Mouse (Mus musculus): ENCODE results near the gene Pla2r1. TPM values are rescaled to one million over a fixed set of nuclear protein-coding genes. Genes with fewer than 3 reads are reported as not detected.

The Pla2r1 gene
- polyA plus RNA-seq, 1 experiment: 0.79 TPM

GRCm38 (mm10) chr2:60505145-60505544, 48.0 kb downstream of the Pla2r1 start:
- H3ac ChIP-seq (ENCODE audit: control insufficient read depth, insufficient read length): no peak overlapping the region
- H3K4me3 ChIP-seq: no peak overlapping the region
- H3K36me3 ChIP-seq (ENCODE audit: control insufficient read depth, insufficient read depth): no peaks in the 10 kb centered on the region
- TF ChIP-seq TCF12 (IDR thresholded peaks at IDR 0.05; ENCODE audit: insufficient read depth, poor library complexity, severe bottlenecking): no peak
- TF ChIP-seq TCF3 (IDR thresholded peaks at IDR 0.05; ENCODE audit: insufficient read length, low read depth): no peak
- TF ChIP-seq MYOD1 (IDR thresholded peaks at IDR 0.05; ENCODE audit: control insufficient read depth in 1 of 3, insufficient read length in 2 of 3, low read depth in 2 of 3): no peak
- no peak for TF ChIP-seq MAX (IDR thresholded peaks at IDR 0.05; ENCODE audit: low read depth)
- TF ChIP-seq CEBPB (IDR thresholded peaks at IDR 0.05; ENCODE audit: insufficient read depth, poor library complexity, severe bottlenecking): no peak
- TF ChIP-seq E2F4 (IDR thresholded peaks at IDR 0.05; ENCODE audit: insufficient read depth): no peak
- TF ChIP-seq POLR2A (IDR thresholded peaks at IDR 0.05; ENCODE audit: insufficient read length, low read depth): no peak
- TF ChIP-seq REST (IDR thresholded peaks at IDR 0.05; ENCODE audit: insufficient read depth, insufficient read length): no peak
- TF ChIP-seq MYOG (IDR thresholded peaks at IDR 0.05; ENCODE audit: control insufficient read depth in 1 of 3, insufficient read depth in 1 of 3, insufficient read length in 2 of 3, low read depth in 2 of 3): no peak
- TF ChIP-seq USF1 (IDR thresholded peaks at IDR 0.05; ENCODE audit: low read depth): no peak
- no peak for TF ChIP-seq SRF (IDR thresholded peaks at IDR 0.05; ENCODE audit: control insufficient read depth, insufficient read length, low read depth)
- no peak for TF ChIP-seq POLR2AphosphoS2 (IDR thresholded peaks at IDR 0.05; ENCODE audit: insufficient read length, low read depth)
- H3K4me2 ChIP-seq (ENCODE audit: low read depth): peak overlapping the region; percentile 66
- no peaks in the 10 kb centered on the region for H3K27me3 ChIP-seq (ENCODE audit: control insufficient read depth, insufficient read depth, insufficient read length)
- H3K79me2 ChIP-seq (ENCODE audit: control insufficient read depth, insufficient read depth): no peaks in the 10 kb centered on the region

GRCm38 (mm10) chr2:60504718-60505117, 48.4 kb downstream of the Pla2r1 start:
- Histone ChIP-seq H3K79me2 (ENCODE audit: control insufficient read depth, insufficient read depth) (no peaks in the 10 kb centered on the region), H3K4me2 (ENCODE audit: low read depth) (peak overlapping the region; percentile 66), H3ac (ENCODE audit: control insufficient read depth, insufficient read length) (no peak overlapping the region), H3K4me3 (no peak overlapping the region), H3K36me3 (ENCODE audit: control insufficient read depth, insufficient read depth) (no peaks in the 10 kb centered on the region), H3K27me3 (ENCODE audit: control insufficient read depth, insufficient read depth, insufficient read length) (no peaks in the 10 kb centered on the region)
- no peak for TF ChIP-seq MYOD1 (IDR thresholded peaks at IDR 0.05; ENCODE audit: control insufficient read depth in 1 of 3, insufficient read length in 2 of 3, low read depth in 2 of 3)

- H3K4me2 ChIP-seq (ENCODE audit: low read depth): peak overlapping the region; percentile 66
- no peak for TF ChIP-seq CEBPB (IDR thresholded peaks at IDR 0.05; ENCODE audit: insufficient read depth, poor library complexity, severe bottlenecking)
- TF ChIP-seq TCF12 (IDR thresholded peaks at IDR 0.05; ENCODE audit: insufficient read depth, poor library complexity, severe bottlenecking): no peak
- no peak for TF ChIP-seq POLR2A (IDR thresholded peaks at IDR 0.05; ENCODE audit: insufficient read length, low read depth)
- TF ChIP-seq USF1 (IDR thresholded peaks at IDR 0.05; ENCODE audit: low read depth): no peak
- no peak for TF ChIP-seq SRF (IDR thresholded peaks at IDR 0.05; ENCODE audit: control insufficient read depth, insufficient read length, low read depth)
- TF ChIP-seq MAX (IDR thresholded peaks at IDR 0.05; ENCODE audit: low read depth): no peak
- no peak for TF ChIP-seq TCF3 (IDR thresholded peaks at IDR 0.05; ENCODE audit: insufficient read length, low read depth)
- no peak for TF ChIP-seq E2F4 (IDR thresholded peaks at IDR 0.05; ENCODE audit: insufficient read depth)
- TF ChIP-seq MYOG (IDR thresholded peaks at IDR 0.05; ENCODE audit: control insufficient read depth in 1 of 3, insufficient read depth in 1 of 3, insufficient read length in 2 of 3, low read depth in 2 of 3): no peak
- no peak for TF ChIP-seq REST (IDR thresholded peaks at IDR 0.05; ENCODE audit: insufficient read depth, insufficient read length)
- TF ChIP-seq MYOD1 (IDR thresholded peaks at IDR 0.05; ENCODE audit: control insufficient read depth in 1 of 3, insufficient read length in 2 of 3, low read depth in 2 of 3): no peak
- H3ac ChIP-seq (ENCODE audit: control insufficient read depth, insufficient read length): no peak overlapping the region
- H3K4me3 ChIP-seq: no peak overlapping the region
- no peaks in the 10 kb centered on the region for H3K79me2 ChIP-seq (ENCODE audit: control insufficient read depth, insufficient read depth)
- H3K27me3 ChIP-seq (ENCODE audit: control insufficient read depth, insufficient read depth, insufficient read length): no peaks in the 10 kb centered on the region
- no peaks in the 10 kb centered on the region for H3K36me3 ChIP-seq (ENCODE audit: control insufficient read depth, insufficient read depth)
Observed at GRCm38 (mm10) chr2:60503991-60504390, 49.1 kb downstream of the Pla2r1 start.

GRCm38 (mm10) chr2:60500583-60501116, 52.5 kb downstream of the Pla2r1 start:
- Histone ChIP-seq H3K79me2 (ENCODE audit: control insufficient read depth, insufficient read depth) (no peaks in the 10 kb centered on the region), H3ac (ENCODE audit: control insufficient read depth, insufficient read length) (no peak overlapping the region), H3K27me3 (ENCODE audit: control insufficient read depth, insufficient read depth, insufficient read length) (no peaks in the 10 kb centered on the region), H3K36me3 (ENCODE audit: control insufficient read depth, insufficient read depth) (no peaks in the 10 kb centered on the region), H3K4me2 (ENCODE audit: low read depth) (no peak overlapping the region), H3K4me3 (no peak overlapping the region)
- no peak for TF ChIP-seq MYOD1 (IDR thresholded peaks at IDR 0.05; ENCODE audit: control insufficient read depth in 1 of 3, insufficient read length in 2 of 3, low read depth in 2 of 3)

- no peak overlapping the region for H3K4me3 ChIP-seq
- H3ac ChIP-seq (ENCODE audit: control insufficient read depth, insufficient read length): no peak overlapping the region
- H3K4me2 ChIP-seq (ENCODE audit: low read depth): no peak overlapping the region
- H3K36me3 ChIP-seq (ENCODE audit: control insufficient read depth, insufficient read depth): no peaks in the 10 kb centered on the region
- no peaks in the 10 kb centered on the region for H3K79me2 ChIP-seq (ENCODE audit: control insufficient read depth, insufficient read depth)
- TF ChIP-seq TCF3 (IDR thresholded peaks at IDR 0.05; ENCODE audit: insufficient read length, low read depth) (no peak), MAX (IDR thresholded peaks at IDR 0.05; ENCODE audit: low read depth) (no peak), CEBPB (IDR thresholded peaks at IDR 0.05; ENCODE audit: insufficient read depth, poor library complexity, severe bottlenecking) (no peak), TCF12 (IDR thresholded peaks at IDR 0.05; ENCODE audit: insufficient read depth, poor library complexity, severe bottlenecking) (no peak), E2F4 (IDR thresholded peaks at IDR 0.05; ENCODE audit: insufficient read depth) (no peak), SRF (IDR thresholded peaks at IDR 0.05; ENCODE audit: control insufficient read depth, insufficient read length, low read depth) (no peak), REST (IDR thresholded peaks at IDR 0.05; ENCODE audit: insufficient read depth, insufficient read length) (no peak), POLR2A (IDR thresholded peaks at IDR 0.05; ENCODE audit: insufficient read length, low read depth) (no peak)
- no peaks in the 10 kb centered on the region for H3K27me3 ChIP-seq (ENCODE audit: control insufficient read depth, insufficient read depth, insufficient read length)
Observed at GRCm38 (mm10) chr2:60479906-60480305, 73.2 kb downstream of the Pla2r1 start.
